Mouse (Mus musculus): ENCODE data around the gene Ogg1. TPM values are rescaled to one million over a fixed set of nuclear protein-coding genes. Genes with fewer than 3 reads are reported as not detected.
A peak's percentile ranks its signal among the peaks of the same experiment; 100 is the strongest.

Ogg1 gene
- 1 to 10 TPM; 6.7 to 8.0 TPM for total RNA-seq (2021)
- long read RNA-seq, partial matches to known transcripts = 0 of 4 reads
- long read RNA-seq, other reads (novel, unspliced or antisense) = 2 of 4 reads

DNA sequence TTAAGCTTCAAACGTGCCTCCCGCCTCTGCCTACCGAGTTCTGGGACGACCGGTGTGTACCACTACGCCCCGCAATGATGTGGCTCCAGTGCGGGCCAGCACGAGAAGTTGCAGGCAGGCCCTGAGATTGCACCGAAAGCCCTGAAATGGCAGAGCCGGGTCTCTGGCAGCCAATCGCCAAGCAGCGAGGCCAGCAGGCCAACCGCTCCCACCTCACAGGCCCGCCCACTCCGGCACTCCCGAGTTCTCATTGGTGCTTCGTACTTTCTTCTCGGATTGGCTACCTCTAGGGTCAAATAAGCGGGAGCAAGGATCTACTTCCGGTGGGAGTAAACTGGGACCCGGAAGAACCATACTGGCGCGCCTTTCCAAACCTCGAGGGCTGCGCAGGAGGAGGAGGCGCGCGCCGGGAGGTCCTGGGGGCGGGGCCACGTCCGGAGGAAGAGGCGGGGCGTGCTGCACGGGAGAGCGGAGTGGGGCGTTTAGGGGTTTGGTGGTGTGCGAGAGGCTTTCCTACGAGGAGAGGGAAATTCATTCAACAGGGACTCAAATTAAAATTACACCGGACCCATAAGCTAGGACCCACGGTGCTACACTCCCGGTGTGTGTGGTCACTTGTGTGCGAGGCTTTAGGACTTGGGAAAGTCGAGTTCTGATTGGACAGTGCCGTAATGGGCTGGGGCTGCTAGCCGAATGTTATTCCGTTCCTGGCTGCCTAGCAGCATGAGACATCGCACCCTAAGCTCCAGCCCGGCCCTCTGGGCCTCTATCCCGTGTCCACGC lies at the start of gene Ogg1:
TSS of gene Ogg1 (plus strand) at position 440 of the 783 bp plus-strand sequence.
- DNase-seq (ENCODE audit: low spot score in 2 of 2) = peak; percentile 95

DNA sequence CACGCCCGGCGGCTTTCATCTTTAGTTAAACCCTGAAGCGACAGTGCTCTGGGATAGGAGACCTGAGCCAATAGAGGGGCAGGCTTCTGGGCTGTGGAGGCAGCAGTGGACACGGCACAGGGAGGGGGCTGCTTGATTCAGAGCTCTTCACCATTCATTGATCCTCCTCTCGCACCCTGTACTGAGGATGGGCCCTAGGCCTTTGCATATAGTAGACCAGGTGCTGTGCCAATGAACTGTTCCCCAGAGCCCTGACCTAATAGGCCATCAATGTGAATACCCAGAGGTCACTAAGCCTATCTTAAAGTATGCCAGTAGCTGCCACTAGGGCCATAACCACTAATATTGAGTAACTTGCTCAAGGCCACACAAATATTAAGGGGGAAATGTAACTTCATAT lies 45.1 kb upstream of the Ogg1 start:
- DNase-seq (ENCODE audit: low spot score in 2 of 2) = no peak

DNA sequence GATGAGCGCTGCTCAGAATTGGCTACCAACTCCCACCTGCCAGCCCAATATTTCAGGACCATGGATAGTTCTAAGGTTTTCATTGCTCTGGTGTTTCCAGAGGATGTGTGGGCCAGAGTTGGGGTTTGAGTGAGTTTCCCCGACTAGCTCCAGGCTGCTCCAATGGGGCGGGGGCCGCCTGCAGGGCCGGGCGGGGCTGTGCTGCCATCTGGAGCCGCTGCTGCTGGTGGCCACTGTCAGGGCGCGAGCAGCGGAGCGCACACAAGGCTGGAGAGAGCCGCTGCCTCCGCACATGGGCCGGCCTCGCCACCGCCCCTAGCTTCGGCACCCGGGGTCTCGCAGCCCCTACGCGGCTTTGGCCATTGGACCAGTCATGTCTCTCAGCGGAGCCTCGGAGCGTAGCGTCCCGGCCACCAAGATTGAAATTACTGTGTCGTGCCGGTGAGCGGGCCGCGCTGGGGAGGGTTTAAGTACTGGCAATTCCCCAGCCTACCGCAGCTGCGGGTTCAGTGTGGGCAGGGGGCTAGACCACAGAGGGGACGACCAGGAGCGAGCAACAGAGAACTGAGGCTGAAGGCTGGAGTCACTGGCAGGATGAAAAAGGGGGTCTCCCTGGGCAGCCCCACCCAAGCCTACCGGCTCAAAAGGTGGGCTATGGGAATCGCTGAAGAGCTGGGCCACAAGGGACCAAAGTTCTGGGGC lies 44.5 kb upstream of the Ogg1 start, which contains the start of gene Cpne9:
TSS of gene Cpne9 (plus strand) at position 207 of the 702 bp plus-strand sequence.
- peak in 1 of 2 experiments; percentile 41 for DNase-seq (ENCODE audit: low spot score in 2 of 2)

DNA sequence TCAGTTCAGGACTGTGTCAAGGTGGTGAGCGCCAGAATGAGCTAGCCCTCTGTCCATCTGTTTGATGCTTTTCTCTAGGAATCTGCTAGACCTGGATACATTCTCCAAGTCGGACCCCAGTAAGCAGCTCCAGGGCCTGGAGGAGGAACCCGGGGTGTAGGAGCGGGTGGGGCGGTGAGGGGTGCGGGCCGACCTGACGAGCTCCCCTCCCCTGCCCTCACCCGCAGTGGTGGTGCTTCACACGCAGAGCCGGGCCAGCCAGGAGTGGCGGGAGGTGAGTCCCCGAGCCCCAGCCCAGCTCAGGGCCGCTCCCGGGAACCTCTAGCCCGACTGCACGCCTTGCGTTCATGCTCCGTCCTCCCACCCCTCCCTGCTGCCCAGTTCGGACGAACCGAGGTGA lies 43.8 kb upstream of the Ogg1 start:
- DNase-seq (ENCODE audit: low spot score in 2 of 2) = no peak

DNA sequence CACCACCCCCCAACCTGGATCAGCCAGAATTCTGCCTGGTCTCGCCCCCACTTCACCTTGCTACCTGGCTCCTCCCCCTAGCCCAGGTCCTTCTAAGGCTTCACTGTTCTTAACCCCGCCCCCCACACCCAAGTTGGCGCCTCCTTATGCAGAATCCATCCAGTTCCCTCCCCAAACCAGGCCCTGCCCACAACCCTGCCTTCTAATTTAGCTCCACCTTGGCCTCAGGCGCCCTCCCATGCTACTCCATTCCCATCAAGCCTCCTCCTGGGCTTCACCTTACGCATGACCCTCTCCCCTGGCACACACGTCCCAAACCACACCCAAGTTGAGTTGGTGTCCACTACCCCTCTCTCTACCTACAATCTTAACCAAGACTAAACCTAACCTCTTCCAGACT lies 43.3 kb upstream of the Ogg1 start:
- no peak for DNase-seq (ENCODE audit: low spot score in 2 of 2)

DNA sequence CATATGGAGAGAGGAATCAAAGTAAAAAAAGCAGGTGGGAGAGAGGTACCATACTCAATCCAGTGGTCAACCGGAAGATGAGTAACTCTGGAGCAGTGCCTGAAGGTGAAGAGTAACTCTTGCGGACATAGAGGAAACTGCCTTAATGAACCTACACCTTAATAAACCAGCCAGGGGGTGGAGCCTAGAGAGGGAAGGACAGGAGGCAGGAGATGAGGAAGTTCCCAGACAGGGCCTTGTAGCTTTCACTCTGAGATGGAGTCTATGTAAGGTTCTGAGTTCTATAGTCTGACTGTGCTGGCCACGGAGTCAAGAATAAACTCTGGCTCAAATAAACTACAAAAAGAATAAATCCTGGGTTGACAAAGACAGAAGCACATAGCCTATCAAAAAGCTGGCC lies 41.8 kb upstream of the Ogg1 start:
- DNase-seq (ENCODE audit: low spot score in 2 of 2) = no peak

DNA sequence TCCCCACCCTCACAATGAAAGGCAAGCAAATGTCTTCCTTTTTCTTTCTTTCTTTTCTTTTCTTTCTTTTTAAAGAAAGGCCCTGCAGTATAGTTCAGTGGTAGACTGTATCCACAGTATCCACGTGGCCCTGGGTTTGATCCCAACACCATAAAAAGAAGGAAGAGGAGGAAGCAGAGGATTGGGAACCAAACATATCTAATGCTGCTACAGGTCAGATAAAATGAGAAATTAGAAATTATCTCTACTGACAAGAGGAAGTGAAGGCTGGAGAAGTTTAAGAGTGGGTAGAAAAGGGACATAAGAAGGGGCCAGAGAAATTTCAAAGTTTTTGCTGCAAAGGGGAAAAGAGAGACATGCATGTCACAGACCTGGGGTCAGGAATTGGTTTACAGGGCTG lies 40.5 kb upstream of the Ogg1 start:
- DNase-seq (ENCODE audit: low spot score in 2 of 2) = no peak

DNA sequence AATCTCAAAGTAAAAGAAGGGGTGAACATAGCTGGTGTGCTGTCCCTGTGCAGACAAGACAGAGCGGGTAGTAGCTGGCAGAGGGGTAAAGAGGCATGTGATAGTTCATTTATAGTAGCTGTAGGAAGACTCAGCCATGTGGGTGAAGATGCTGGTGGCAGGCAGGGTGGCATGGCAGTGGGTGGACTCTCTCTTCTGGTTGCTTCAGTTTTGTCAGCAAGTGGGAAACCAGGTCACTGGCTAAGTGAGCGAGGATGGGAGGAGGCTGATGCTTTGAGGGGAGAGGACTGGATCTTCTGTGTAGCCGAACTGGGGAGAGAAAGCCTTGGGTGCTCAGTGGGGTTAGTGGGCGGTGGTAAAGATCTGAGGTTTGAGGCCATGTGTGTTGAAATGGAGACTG lies 39.5 kb upstream of the Ogg1 start:
- no peak for DNase-seq (ENCODE audit: low spot score in 2 of 2)

DNA sequence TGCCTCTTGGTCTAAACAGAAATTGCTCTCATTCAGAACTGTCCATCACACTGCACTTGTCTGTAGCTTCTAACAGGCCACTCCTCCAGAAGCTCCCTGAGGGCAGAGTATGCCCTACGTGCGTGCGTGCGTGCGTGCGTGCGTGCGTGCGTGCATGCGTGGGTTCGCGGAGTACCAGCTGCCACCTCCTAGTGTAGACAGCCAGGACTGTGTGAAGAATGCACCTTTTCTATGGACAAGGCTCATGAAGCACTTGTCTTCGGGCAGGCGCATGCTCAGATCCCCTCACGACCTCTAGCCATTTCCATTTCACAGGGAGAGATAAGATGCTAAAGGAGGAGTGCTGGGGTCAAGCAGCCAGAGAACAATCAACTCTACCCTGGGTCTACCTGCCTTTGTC lies 37.4 kb upstream of the Ogg1 start:
- DNase-seq (ENCODE audit: low spot score in 2 of 2) = no peak

DNA sequence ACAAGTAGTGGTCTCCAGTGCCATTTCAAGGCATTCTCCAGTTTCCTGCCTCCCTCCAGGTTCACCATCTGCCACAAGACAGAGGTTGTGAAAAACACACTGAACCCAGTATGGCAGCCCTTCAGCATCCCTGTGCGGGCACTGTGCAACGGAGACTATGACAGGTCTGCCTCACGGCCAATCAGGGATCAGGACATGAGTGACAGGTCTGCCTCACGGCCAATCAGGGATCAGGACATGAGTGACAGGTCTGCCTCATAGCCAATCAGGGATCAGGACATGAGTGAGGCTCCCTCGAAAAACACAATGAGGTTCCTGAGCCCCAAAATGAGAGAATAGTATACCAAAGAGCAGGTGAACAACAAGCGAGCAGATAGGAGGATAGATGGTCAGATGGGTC lies 36.4 kb upstream of the Ogg1 start:
- no peak for DNase-seq (ENCODE audit: low spot score in 2 of 2)

DNA sequence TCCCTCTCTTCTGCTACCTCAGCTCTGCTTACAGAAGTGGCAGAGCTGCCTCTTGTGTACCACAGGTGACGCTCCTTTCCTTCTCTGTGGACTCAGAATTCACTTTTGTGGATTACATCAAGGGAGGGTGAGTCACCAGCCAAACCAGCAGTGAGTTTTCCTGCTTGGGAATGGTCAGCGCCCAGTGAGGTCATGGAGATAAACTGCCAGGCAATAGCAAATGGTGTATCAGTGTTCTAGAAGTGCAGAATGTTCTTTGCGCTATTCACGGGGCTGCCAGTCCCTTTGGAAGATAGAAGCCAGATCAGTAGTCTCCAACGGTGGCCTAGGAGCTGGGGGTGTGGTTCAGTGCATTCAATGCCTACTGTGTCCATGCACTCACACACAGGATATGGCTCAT lies 33.8 kb upstream of the Ogg1 start:
- no peak for DNase-seq (ENCODE audit: low spot score in 2 of 2)

DNA sequence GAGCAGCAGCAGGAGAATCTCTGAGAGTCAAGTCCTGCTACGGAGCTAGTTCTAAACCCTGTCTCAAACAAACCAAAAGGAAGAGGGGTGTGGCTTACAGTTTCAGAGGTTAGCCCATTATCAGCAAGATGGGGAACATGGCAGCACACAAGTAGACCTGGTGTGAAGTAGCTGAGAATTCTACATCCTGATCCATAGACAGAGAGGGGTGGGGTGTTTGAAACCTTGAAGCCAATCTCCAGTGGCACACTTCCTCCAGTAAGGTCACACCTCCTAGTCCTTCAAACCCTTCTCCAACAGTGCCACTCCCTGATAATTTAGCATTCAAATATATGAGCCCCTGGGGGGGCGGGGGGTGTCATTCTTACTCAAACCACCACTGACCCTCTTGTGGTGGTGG lies 30.7 kb upstream of the Ogg1 start:
- no peak for DNase-seq (ENCODE audit: low spot score in 2 of 2)

DNA sequence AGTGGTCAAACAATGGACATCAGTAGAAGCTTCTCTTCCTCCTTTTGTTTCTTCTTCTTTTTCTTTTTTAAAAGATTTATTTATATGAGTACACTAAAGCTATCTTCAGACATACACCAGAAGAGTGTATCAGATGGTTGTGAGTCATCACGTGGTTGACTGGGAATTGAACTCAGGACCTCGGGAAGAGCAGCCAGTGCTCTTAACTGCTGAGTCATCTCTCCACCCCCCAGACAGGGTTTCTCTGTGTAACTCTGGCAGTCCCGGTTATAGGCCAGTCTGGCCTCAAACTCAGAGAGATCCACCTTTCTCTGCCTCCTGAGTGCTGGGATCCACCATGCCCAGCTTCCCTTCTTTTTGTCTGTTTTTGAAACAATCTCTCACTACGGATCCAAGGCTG lies 30.1 kb upstream of the Ogg1 start:
- DNase-seq (ENCODE audit: low spot score in 2 of 2) = no peak

DNA sequence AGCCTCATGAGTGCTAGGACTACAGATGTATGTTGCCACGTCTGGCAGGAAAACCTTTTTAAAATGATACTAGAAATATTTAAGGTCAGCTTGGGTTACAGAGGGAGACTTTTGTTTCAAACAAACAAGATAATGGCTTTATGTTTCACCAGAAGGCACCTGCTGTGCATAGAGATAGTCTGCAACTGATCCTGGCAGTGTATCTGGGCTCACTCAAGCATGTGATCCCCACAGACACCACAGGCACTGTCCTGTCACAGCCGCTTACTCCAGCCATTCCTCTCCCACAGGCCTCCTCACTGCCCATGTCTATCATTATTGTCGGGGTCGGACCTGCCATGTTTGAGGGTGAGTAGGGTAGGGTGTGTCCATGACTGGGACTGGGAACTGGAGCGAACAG lies 25.4 kb upstream of the Ogg1 start:
- DNase-seq (ENCODE audit: low spot score in 2 of 2) = no peak

DNA sequence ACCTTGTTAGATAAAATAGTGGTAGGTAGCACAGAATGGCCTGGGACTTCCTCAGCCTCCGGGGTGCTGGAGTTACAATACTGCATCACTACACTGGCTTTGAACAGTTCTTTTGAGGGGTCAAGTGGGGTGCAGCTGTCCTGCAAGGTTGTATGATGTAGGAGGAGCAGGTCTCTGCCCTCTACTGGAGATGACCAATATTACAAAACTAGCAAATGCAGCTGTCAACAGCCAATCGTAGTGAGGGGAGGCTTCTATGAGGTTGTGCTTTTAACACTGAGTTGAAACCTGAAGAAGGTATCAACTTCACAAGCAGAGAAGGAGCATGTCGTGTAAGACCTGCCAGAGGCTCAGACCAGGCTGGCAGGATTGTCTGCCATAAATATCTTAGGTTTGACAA lies 24.5 kb upstream of the Ogg1 start:
- no peak for DNase-seq (ENCODE audit: low spot score in 2 of 2)

DNA sequence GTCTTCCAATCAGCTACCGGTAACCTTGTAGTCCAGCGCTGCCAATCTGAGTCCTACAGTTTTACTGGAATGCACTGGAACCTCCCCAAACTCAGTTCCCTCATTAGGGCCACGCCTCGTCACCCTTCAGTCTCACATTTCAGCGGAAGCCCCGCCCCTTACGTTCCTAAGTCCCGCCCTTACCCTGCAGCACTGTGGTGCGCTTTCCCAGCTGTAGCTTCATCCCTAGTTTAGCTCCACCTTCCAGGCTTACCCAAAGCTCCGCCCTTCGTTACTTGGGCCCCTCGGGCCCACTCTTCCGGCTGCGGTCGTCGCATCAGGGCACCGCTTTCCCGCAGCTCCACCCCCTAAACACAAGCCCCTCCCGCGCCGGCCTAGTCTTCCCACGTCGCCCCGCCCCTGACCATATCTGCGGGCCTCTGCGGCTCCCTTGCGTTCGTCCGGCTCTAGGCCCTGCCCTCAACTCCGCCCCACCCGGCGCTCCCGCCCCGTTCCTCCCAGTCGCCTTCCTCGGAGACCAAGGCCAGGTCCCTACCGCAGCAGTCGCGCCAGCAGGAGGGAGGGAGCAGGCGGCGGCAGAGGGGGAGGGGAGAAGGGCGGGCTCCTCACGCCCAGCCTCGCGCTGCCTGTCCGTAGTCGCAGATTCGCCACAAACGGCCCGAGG lies 20.3 kb upstream of the Ogg1 start:
- peak; percentile 97 to 99 for DNase-seq (ENCODE audit: low spot score in 2 of 2)

DNA sequence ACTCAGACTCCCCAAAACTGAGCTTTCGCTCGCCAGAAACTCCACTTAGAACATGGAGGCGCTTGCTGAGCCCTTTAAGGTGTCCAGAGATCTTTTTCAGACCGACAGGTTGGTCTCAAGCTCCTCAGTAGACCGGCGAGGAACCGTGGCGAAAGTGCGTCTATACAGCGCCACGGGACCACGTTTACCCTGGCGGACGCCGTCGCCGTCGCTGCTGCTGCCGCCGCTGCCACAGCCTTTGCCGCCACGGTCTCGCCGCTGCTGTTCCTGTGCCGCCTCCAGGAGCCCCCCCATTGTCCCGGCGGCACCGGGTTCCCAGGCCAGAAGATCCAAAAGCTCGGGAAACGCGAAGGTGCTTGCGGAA lies 19.8 kb upstream of the Ogg1 start, which contains the start of gene Brpf1:
TSS of gene Brpf1 (plus strand) at position 152 of the 364 bp plus-strand sequence.
- no peak for DNase-seq (ENCODE audit: low spot score in 2 of 2)

DNA sequence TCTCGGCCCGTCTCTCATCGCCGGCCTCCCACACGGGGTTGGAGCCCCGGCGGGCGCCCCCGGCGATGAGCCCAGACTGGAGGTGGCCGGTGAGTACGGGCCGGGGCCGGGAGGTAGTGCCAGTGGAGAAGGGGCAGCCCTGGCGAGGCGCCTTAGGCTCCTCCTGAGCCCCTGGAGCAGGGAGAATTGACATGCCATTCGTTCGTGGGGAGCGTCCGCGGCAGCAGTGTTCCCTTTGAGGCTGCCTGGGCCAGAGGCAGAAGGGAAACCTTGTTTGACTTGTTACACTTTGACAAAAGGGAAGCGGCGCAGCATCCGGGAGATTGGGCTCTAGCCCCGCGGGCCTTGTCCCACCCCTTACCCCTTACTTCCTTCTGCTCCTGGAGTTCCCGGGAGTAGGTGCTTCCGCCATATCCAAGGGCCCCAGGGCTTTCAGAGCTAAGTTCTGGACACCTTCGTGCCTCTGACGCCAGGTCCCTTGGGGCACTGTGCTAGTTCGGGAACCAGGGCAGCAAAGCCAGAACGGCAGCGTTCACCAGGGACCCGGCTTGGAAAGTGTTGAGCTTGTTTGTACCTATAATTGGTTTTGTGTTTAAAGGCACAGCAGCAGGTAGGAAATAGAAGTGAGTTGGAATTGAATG lies 19.2 kb upstream of the Ogg1 start:
- peak in 1 of 2 experiments; percentile 45 for DNase-seq (ENCODE audit: low spot score in 2 of 2)

DNA sequence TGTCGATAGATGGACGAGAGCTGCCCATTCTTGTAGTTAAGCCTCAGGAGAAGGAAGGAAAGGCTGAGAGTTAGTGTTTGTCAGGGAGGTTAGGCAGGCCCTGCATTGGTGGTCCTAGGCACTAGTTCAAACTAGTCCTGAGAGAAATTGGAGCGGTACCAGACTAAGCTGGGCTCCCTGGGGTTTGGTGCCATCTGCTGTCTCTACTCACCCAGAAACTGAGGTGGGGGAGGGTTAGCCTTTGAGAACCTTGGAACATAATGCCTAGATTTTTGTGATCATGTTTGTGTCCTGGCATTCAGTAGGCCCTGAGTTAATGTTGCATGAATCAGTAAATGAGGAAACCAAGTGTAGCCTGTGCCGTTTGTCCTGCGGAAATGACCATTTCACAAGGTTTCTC lies 18.6 kb upstream of the Ogg1 start:
- DNase-seq (ENCODE audit: low spot score in 2 of 2) = peak; percentile 41 to 44

DNA sequence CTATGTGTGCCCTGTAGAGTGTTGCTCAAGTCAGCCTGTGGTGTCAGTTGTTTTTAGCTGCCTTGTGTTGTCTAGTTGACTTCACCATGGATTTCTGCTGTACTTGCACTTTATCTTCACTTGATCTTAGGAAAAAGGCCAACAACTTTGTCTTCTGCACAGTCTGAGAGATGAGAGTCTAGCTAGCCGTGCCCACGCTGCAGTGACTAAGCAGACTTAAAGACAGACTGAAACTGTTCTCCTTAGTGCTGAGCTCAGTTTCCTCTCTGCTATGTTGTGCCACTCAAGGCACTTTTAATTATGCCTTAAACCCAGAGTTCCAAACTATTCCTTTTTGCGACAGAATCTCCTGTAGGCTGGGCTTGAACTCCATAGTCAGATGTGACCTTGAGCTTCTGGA lies 10.8 kb upstream of the Ogg1 start:
- no peak for DNase-seq (ENCODE audit: low spot score in 2 of 2)

DNA sequence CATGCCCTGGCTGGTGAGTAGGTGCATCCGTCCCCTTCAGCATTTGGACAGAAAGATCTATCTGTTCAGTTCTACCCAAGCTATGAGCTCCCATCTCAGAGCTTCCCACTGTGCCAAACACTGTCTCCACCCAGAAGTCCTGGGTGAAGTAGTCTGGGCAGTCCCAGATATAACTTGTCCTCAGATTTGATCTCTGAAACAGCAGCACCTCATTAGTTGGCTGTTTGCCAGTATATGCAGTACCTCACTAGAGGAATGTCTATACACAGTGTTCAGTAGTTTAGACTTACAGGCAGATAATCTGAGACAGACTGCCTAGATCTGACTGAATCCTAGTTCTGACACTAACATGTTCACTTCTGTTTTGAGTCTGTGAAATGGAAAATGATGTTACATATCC lies 2.6 kb downstream of the Ogg1 start:
- DNase-seq (ENCODE audit: low spot score in 2 of 2) = no peak

DNA sequence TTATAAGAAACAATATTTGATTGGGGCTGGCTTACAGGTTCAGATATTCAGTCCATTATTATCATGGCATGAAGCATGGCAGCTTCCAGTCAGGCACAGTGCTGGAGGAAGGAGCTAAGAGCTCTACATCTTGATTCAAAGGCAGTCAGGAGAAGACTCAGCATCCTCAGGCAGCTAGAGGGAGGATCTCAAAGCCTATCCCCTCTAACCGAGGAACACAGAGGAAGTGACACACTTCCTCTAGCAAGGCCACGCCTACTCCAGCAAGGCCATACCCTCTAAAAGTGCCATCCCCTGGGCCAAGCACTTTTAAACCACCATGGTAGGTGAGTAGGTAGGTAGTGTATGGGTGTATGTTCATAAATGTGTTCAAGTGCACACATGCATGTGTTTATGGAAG lies 3.8 kb downstream of the Ogg1 start:
- peak in 1 of 2 experiments; percentile 4 for DNase-seq (ENCODE audit: low spot score in 2 of 2)
